Mouse (Mus musculus): Measurements from ENCODE around the gene Rxra. TPM values are rescaled to one million over a fixed set of nuclear protein-coding genes. Genes with fewer than 3 reads are reported as not detected.

Gene Rxra
- total RNA-seq, 2 experiments from 2014 or later: 2.3 to 3.1 TPM

DNA sequence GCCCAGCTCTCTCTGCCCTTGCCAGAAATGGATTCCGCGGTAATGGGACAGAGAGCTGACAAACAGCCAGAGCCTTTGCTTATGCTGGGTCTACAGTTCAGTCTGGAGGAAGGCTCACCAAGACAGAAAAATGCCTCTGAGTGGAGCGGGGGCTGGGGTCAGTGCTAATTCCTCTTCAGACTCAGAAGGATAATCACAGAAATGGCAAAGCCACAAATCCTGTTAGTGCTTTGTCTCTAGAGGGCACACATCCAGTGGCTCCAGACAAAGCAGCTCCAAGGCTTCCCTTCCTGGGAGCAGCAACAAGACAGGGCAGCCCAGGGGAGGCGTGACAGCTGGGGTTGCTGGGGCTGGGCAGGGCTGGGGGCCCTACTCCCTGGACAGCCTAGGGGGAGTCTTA, 9.5 kb upstream of the Rxra start:
- ATAC-seq (replicated peaks; ENCODE audit: low FRiP score, poor library complexity, severe bottlenecking): no peak

DNA sequence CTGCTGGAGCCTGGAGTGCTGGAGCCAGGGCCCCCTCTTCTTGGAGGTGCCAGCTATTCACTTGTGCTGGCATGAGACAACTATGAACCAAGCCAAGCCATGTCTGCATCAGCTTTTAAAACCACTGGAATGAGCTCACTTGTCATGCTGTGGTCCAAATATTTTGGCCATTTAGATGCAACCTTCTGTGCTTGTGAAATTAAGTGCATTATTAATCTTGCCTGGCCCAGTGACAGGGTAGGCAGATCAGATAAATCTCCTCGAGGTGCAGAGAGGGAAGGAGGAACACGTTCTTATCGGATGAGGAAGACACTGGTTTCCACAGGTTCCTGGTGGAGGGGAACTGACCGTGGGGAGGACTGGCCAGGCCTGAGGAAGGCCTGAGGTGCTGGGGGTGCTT, 8.6 kb upstream of the Rxra start:
- ATAC-seq (replicated peaks; ENCODE audit: low FRiP score, poor library complexity, severe bottlenecking): no peak

DNA sequence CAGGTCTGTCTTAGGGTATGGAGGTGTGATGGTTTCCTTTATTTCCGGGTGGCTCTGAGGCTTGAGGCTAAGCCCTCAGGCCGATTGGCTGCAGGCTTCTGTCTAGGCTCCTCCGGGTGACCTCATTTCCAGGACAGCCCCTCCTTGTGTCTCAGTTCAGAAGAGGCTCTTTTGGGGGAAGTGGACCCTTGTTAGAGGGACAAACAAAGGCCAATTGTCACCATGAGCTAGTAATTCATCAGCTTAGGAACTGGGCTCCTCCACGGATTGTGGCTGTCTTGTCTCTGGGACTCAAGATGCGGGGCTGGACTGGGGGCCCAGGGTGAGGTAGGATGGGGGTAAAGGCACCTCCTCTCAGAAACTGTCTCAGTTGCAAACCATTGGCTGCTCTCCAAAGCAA, 5.5 kb upstream of the Rxra start:
- no peak for ATAC-seq (replicated peaks; ENCODE audit: low FRiP score, poor library complexity, severe bottlenecking)

GRCm38 (mm10) chr2:27671633-27672091, 4.6 kb upstream of the Rxra start:
- ATAC-seq (replicated peaks; ENCODE audit: low FRiP score, poor library complexity, severe bottlenecking): no peak

GRCm38 (mm10) chr2:27676478-27677325, 462 bp downstream of the Rxra start:
- no peak for ATAC-seq (replicated peaks; ENCODE audit: low FRiP score, poor library complexity, severe bottlenecking)

DNA sequence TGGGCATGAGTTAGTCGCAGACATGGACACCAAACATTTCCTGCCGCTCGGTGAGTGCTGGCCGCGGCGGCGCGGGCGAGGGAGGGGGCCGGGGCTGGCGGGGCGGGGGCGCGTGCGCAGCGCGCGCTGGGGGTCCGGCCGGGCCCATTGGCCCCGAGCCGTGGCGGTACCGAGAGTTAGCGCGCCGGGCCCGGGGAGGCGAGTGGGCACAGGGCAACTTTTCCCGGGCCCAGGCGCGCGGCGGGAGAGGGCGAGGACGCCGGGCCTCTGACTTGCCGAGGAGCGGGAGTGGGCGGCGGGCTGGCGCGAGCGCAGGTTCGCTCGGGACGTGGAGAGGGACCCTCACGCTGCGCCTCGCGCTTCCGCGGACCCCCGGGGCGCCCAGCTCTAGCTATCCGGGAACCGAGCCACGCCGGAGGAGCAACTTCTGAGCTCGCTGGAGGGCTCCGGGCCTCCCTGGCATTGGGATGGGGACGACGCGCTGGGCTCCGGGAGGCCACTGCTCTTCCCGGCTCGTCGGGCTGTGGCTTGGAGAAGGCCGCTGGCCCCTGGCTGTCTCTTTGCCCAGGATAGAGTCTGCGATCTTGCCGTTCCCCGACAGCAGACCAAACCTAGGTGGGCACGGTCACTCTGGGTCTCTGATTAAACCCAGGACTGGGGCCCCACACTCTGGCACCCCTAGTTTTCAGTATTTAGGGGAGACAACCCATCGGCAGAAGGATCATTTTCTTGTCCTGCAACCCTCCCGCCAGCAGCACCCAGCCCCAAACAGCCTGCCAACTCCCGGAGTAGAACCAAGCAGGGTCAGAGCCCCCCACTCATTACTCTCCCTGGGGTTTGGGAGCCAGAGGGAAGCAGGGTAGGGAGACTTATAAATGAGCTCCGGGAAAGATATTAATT, 1.4 kb downstream of the Rxra start:
- ATAC-seq (replicated peaks; ENCODE audit: low FRiP score, poor library complexity, severe bottlenecking): no peak

DNA sequence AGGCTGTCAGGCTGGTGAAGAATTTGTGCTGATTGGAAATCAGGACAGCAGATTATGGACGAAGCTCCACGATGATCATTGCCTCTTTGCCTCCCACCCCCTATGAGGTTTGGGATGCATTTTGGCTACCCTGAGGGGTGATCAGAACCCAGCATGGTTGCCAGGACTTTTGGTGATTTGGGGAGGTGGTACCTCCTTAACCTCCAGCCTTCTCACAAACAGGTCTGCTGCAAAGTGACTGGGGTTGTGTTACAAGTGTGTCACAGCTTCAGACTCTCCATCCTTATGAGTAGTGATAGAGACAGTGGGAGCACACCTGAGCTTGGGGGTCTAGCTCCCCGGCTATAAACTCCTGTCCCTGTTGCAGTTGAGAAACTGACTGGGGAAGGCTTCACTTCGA, 2.1 kb downstream of the Rxra start:
- no peak for ATAC-seq (replicated peaks; ENCODE audit: low FRiP score, poor library complexity, severe bottlenecking)

- ATAC-seq (replicated peaks; ENCODE audit: low FRiP score, poor library complexity, severe bottlenecking): no peak
Measured at GRCm38 (mm10) chr2:27678836-27679480, 2.7 kb downstream of the Rxra start.

DNA sequence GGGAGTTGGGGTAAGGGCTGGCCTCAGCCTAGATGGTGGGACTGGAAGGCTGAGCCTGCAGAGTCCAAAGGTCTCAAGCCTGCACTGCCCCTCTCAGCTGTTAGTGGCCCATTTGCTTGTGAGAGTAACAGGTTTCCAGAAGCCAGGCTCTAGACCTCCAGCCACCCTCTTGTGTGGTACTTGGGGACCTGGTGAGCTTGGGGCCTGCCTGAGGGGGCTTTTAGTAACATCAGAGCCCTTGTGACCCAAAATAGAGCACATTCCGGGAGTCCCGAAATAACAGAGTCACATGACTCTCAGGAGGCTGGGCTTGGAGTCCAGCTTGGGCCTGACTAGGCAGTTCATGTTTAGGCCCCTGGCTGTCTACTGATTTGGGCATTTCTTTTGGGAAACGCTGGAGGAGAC, 3.4 kb downstream of the Rxra start:
- no peak for ATAC-seq (replicated peaks; ENCODE audit: low FRiP score, poor library complexity, severe bottlenecking)

DNA sequence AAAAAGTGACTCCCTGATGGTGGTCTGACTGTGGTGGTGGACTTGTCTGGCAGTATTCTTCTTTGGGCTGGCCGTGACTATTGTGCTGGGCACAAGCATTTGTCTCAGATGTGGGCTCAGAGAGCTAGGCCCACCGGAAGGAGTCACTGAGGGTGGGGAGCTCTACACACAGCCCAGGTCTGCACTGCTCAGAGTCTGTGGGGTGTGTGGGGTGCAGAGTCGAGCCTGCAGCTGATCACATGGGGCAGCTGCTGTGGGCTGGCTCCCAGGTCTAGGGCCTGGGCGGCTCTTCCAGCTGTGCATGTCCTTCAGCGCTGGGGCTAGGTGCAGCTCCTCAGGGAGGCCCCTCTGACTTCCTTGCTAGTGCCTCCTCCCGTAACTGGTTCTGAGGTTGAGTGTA, 3.8 kb downstream of the Rxra start:
- ATAC-seq (replicated peaks; ENCODE audit: low FRiP score, poor library complexity, severe bottlenecking): no peak

DNA sequence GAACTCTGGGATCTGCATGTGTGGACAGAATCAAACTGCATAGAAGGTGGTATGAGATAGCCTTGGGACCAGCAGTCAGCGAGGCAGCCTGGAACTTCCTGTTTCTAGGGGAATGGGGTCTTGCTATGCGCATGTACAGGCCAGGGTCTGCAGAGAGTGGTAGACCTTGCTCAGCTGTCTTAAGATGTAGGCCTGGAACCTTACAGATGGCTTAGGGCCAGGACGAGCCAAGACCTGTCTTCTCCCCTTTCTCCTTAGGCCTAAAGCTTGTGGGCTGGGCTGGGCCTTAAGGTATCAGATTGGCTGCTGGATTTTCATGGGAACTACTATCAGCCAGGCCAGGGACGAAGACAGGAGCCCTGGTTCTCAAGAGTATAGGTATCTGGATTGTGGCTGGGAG, 4.4 kb downstream of the Rxra start:
- no peak for ATAC-seq (replicated peaks; ENCODE audit: low FRiP score, poor library complexity, severe bottlenecking)

DNA sequence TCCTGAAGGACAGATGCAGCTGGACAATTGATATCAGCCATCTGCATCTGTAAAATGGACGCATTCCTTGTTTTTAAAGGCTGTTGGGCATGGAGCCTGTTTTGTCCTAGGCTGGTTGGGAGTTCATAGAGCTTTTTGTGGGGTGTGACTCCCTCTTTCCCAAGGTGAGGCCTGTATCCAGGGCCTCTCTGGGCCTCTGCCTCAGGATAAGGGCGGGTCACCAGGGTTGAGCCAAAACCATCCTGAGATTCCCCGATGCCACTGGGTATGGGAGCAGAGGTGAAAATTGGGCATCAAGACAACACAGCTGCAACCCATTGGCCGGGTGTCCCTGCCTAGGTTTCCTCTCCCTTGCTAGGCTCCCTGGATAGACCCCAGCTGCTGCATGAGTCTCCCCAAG, 5.2 kb downstream of the Rxra start:
- ATAC-seq (replicated peaks; ENCODE audit: low FRiP score, poor library complexity, severe bottlenecking): no peak

- ATAC-seq (replicated peaks; ENCODE audit: low FRiP score, poor library complexity, severe bottlenecking): no peak
Measured at GRCm38 (mm10) chr2:27682096-27682495, 5.9 kb downstream of the Rxra start.

DNA sequence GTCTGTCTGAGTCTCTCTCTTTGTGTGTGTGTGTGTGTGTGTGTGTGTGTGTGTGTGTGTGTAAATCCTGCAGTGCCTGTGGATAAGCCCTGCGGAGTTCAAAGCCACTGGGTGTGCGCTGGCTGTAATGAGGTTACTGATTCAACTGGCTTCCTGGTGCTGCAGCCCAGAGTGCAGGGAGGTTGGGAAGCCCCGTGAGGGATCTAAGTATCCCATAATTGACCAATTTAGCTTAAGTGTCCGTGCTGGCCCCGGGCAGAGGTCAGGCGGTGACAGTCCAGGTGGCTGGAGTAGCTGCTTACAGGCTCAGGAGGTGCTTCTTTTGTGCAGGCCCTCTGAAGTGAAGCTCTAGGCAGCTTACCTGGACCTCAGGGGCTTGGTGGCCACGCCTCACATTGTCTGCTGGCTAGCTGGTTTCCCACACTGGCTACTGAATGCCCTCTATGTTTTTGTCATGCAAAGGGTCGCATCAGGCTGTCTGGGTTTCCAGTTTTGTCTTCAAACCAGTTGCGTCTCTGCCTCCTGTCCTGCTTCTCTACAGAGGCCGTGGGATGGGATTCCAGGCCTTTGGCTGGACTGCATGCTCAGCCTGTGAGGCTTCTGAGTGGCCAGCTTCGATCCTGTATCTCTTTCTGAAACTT, 7.9 kb downstream of the Rxra start:
- no peak for ATAC-seq (replicated peaks; ENCODE audit: low FRiP score, poor library complexity, severe bottlenecking)

DNA sequence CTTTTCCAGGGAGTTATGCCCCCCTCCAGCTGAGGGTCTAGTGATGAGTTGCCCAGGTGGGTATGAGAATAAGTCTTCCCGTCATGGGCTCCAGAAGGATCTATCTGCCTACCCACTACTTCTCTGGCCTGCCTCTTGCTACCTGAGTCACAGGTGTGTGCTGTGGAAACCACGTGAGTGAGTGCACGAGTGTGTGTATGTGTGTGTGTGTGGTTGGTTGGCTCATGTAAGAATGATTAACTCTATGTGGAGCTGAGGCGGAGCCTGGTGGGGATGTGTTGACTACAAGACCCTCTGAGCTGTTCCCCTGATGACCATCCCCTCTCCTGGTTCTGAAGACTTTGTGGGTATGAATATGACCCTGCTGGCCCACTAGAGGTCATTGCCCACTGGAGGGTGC, 9.7 kb downstream of the Rxra start:
- ATAC-seq (replicated peaks; ENCODE audit: low FRiP score, poor library complexity, severe bottlenecking): no peak

DNA sequence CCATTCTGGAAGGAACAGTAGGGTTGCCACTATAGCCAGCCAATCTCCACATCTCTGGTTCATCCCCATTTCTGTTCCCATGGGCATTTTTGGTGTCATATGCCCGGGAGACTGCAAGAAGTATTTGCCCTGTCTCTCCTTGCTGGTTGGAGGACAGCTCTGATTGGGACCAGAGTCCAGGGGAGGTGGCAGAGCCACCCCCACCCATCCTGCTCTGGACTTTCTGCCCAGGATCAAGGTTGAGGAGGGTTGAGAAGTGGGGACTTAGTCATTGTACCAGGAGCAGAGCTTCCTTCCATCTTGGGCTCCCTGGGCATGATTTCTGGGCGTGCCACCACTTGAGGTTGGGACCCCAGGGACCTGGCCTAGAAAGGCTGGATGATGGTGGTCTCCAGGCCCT, 10.1 kb downstream of the Rxra start:
- ATAC-seq (replicated peaks; ENCODE audit: low FRiP score, poor library complexity, severe bottlenecking): no peak

DNA sequence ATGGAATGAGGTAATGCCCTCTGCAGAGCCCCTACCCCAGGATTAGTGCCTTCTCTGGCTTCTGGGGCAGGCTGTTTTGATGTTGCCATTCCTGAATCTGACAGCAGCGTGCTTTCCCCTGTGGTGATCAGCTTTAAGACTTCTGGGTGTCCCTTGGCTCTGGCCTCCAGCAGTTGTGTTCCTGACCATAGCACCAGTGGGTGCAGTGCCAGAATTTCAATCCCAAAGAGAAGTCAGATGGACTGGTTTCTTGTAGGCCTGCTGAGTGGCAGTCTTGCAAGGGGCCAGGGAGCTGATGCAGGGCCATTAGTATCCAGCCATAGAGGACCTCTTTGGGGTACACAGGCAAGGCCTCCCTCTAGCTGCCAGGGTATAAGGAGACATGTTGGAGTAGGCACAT, 10.8 kb downstream of the Rxra start:
- ATAC-seq (replicated peaks; ENCODE audit: low FRiP score, poor library complexity, severe bottlenecking): no peak

GRCm38 (mm10) chr2:27687973-27688372, 11.7 kb downstream of the Rxra start:
- no peak for ATAC-seq (replicated peaks; ENCODE audit: low FRiP score, poor library complexity, severe bottlenecking)

DNA sequence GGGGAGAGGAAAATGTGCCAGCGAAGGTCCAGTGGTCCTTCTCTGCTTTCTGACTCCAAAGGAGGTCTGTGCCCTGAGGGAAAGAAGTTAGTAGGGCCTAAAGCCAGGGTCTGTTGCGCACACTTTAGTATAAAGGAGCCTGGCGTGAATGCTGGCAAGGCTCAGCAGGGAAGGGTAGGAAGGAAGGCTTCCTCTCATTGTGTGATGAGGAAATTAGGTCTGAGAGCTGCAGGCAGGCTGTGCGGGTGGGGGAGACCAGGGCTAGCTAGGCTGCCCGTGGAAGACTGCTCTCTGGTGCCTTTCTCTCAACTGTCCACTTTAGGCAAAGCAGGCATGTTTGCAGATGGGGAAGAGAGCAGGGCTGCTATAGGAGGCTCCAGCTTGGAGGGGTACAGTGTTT, 14.5 kb downstream of the Rxra start:
- ATAC-seq (replicated peaks; ENCODE audit: low FRiP score, poor library complexity, severe bottlenecking): no peak

- ATAC-seq (replicated peaks; ENCODE audit: low FRiP score, poor library complexity, severe bottlenecking): no peak
Measured at GRCm38 (mm10) chr2:27691139-27691720, 15.0 kb downstream of the Rxra start.
